In the genomic region with DNA sequence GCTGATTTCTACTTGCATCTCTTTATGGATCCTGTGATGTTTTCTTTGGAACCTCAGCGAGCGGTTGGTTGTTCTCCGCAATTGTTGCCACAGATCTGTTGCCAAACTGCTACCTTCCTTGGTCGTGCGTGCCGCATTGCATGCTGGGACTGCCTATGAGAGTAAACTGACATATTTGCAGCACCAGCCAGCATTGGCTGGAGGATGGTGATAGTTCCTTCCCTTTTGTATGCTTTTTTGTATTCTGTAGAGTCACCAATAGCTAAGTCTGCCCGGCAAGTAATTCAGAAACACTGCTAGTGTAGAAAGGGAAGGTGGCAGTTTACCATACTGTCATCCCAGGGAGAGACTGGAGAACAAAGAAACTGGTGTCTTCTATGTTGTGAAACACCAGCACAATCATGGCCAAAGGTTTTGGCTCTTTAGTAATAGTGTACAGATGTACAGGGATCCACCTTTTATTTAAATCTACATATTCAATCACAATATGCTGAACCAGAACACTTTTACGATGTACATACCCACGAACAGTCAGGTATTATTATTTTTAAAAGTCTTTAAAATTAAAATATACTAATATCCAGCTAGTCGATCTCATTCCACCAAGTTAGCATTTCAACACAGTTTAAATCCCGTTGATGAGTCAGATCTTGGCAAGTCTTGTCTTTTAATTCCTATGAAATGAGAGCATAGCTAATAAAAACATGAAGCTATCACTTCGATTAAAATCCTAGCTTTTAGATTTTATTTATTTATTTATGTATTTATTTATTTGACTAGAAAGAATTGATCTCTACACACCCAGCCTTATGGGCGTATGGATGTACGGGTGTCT, we compare ENCODE assay signal across 8 mouse cellular contexts. TPM values are rescaled to one million over a fixed set of nuclear protein-coding genes. Genes with fewer than 3 reads are reported as not detected.
DNase-seq lines count a peak whose midpoint lies in the region; ATAC-seq and TF ChIP-seq lines count a peak whose summit lies in the region.

No protein-coding gene starts in this region.

- TF ChIP-seq POLR2A in liver, adult 2 months (IDR thresholded peaks at IDR 0.05; ENCODE audit: extremely low read depth, insufficient read depth, low read length) = no peak

- WGBS in liver, adult 2 months = 67% methylated on average over 14 of the region's 14 CpGs
- WGBS in forebrain, embryonic 10.5 days = 90% methylated on average over 14 of the region's 14 CpGs
- 67% methylated on average over 14 of the region's 14 CpGs for WGBS in stomach, embryonic 15.5 days

- H3K27me3 ChIP-seq in liver, adult 2 months (ENCODE audit: control insufficient read depth, insufficient read depth, low read length) = no peaks in the 10 kb centered on the region
- H3K27me3 ChIP-seq in forebrain, embryonic 10.5 days (ENCODE audit: poor library complexity, severe bottlenecking) = no peaks in the 10 kb centered on the region
- H3K27me3 ChIP-seq in stomach, embryonic 15.5 days (replicated peaks) = no peaks in the 10 kb centered on the region

- 0 out of 2 replicates have a peak, but pooled peaks cover 4% of the 10 kb centered on the region for H3K4me1 ChIP-seq in liver, adult 2 months (ENCODE audit: control insufficient read depth, insufficient read depth, low read length)
- peaks cover 29% of the 10 kb centered on the region for H3K4me1 ChIP-seq in forebrain, embryonic 10.5 days
- H3K4me1 ChIP-seq in stomach, embryonic 15.5 days = 0 out of 2 replicates have a peak, but pooled peaks cover 2% of the 10 kb centered on the region

- H3K36me3 ChIP-seq in liver, adult 2 months (ENCODE audit: control insufficient read depth, insufficient read depth, low read length) = no peaks in the 10 kb centered on the region
- no peaks in the 10 kb centered on the region for H3K36me3 ChIP-seq in forebrain, embryonic 10.5 days (replicated peaks)
- H3K36me3 ChIP-seq in stomach, embryonic 15.5 days = no peaks in the 10 kb centered on the region

- no peaks in the 10 kb centered on the region for H3K79me2 ChIP-seq in liver, adult 2 months (ENCODE audit: control insufficient read depth, insufficient read depth, low read length)

- peak; percentile 32 for DNase-seq in liver, adult 2 months (ENCODE audit: extremely low read depth, low read depth, low spot score)
- no peak for DNase-seq in liver
- no peak for DNase-seq in forebrain, embryonic 10.5 days (ENCODE audit: extremely low spot score, low spot score)
- DNase-seq in heart, postnatal 4 days = peak; percentile 21
- peak; percentile 73 to 81 for DNase-seq in layer of hippocampus, postnatal 14 days (ENCODE audit: low spot score in 2 of 2)
- peak; percentile 36 for DNase-seq in lung, postnatal 36 days
- no peak for DNase-seq in retina, embryonic 14.5 days (ENCODE audit: low spot score)

- H3K9me3 ChIP-seq in forebrain, embryonic 10.5 days = no peaks in the 10 kb centered on the region
- no peaks in the 10 kb centered on the region for H3K9me3 ChIP-seq in stomach, embryonic 15.5 days

- ATAC-seq in stomach, embryonic 15.5 days (ENCODE audit: insufficient read depth, low FRiP score, low read depth) = no peak

- no peak overlapping the region for H3K27ac ChIP-seq in liver, adult 2 months (replicated peaks; ENCODE audit: insufficient read depth, low read depth, low read length)
- no peak overlapping the region for H3K27ac ChIP-seq in forebrain, embryonic 10.5 days
- peak overlapping the region; percentile 77 for H3K27ac ChIP-seq in stomach, embryonic 15.5 days

- no peak for TF ChIP-seq CTCF in liver, adult 2 months (IDR thresholded peaks at IDR 0.05; ENCODE audit: low read depth, low read length)

- H3K9ac ChIP-seq in liver, adult 2 months (ENCODE audit: low read depth, low read length) = no peak overlapping the region
- H3K9ac ChIP-seq in stomach, embryonic 15.5 days = no peak overlapping the region

- peak overlapping the region; percentile 57; the same call in 1 of the 2 replicates for H3K4me3 ChIP-seq in liver, adult 2 months (ENCODE audit: insufficient read depth, low read depth, low read length)
- peak overlapping the region; percentile 59; the same call in 1 of the 2 replicates for H3K4me3 ChIP-seq in forebrain, embryonic 10.5 days
- peak overlapping the region; percentile 46 for H3K4me3 ChIP-seq in stomach, embryonic 15.5 days (replicated peaks)

- H3K4me2 ChIP-seq in stomach, embryonic 15.5 days = peak overlapping the region; percentile 84

RNA-seq across cellular contexts. Expression of a gene that starts 41.4 kb away (rescaled TPM):
- total RNA-seq in liver, adult 2 months (2014; rRNA removed) = not detected in 2 replicates
- not detected in 2 replicates for polyA plus RNA-seq in liver, adult 2 months (2012; rRNA removed)
- not detected in 2 replicates for polyA plus RNA-seq in forebrain, embryonic 10.5 days (2016; fragmentation: Nextera tagmentation; extraction: Ambion mirVana)
- total RNA-seq in heart, postnatal 4 days (2021) = not detected
- total RNA-seq in layer of hippocampus, postnatal 14 days (2021) = not detected
- polyA plus RNA-seq in stomach, embryonic 15.5 days (2015; fragmentation: Nextera tagmentation; extraction: Ambion mirVana) = not detected in 2 replicates

Comparison
In these comparisons a context has a peak if more than half of its experiments do, and no peak if none do; other contexts are left out.
1. DNase-seq: peak in liver, adult 2 months (single experiment), heart, postnatal 4 days (single experiment), layer of hippocampus, postnatal 14 days (2 of 2) and lung, postnatal 36 days (single experiment); none in liver (single experiment), forebrain, embryonic 10.5 days (single experiment) and retina, embryonic 14.5 days (single experiment).
2. Peak in every context shown above with its lines, with median percentiles within 50 percentile points of each other: H3K4me3 ChIP-seq.